Mouse (Mus musculus) mature B cell (primary cell): ENCODE results near the gene Pdia3.
"Not testable (repeated sequence)": the region's sequence is repeated elsewhere in the genome, so short reads cannot be mapped to it uniquely, and the experiment has no call there.

ENCODE experiments used
- in situ Hi-C: fragments of 300-500 bp; cut with MboI; formaldehyde crosslinking; loops from 2 replicates; pipeline ENCODE4 v1.14.3; 2019

Gene Pdia3

GRCm38 (mm10) chr2:121442259-121443067 lies 28.9 kb downstream of the Pdia3 start:
- in situ Hi-C loops = no loop called here

GRCm38 (mm10) chr2:121443068-121443349 lies 29.4 kb downstream of the Pdia3 start:
- in situ Hi-C loops = no loop called here

GRCm38 (mm10) chr2:121444178-121444577 lies 30.6 kb downstream of the Pdia3 start, which contains the start of gene Ell3:
Ell3 (minus strand) TSS chr2:121444278.
- in situ Hi-C loops = no loop called here

- in situ Hi-C loops = no loop called here
Observed at GRCm38 (mm10) chr2:121445117-121445516, 31.5 kb downstream of the Pdia3 start.

- in situ Hi-C loops = no loop called here
Observed at GRCm38 (mm10) chr2:121446506-121446905, 32.9 kb downstream of the Pdia3 start.

- in situ Hi-C loops = no loop called here
Observed at GRCm38 (mm10) chr2:121447006-121447405, 33.4 kb downstream of the Pdia3 start.

- in situ Hi-C loops = no loop called here
Observed at GRCm38 (mm10) chr2:121448136-121448535, 34.6 kb downstream of the Pdia3 start.

- in situ Hi-C loops = no loop called here
Observed at GRCm38 (mm10) chr2:121448739-121449535, 35.4 kb downstream of the Pdia3 start, which contains the start of gene Serf2. Serf2 (plus strand) TSS chr2:121449195.

- in situ Hi-C loops = no loop called here
Observed at GRCm38 (mm10) chr2:121449545-121450011, 36.0 kb downstream of the Pdia3 start.

- in situ Hi-C loops = no loop called here
Observed at GRCm38 (mm10) chr2:121450093-121450492, 36.5 kb downstream of the Pdia3 start.

GRCm38 (mm10) chr2:121452361-121452760 lies 38.8 kb downstream of the Pdia3 start:
- in situ Hi-C loops = no loop called here

- in situ Hi-C loops = no loop called here
Observed at GRCm38 (mm10) chr2:121452990-121453389, 39.4 kb downstream of the Pdia3 start, which contains the start of gene Hypk. Hypk (plus strand) TSS chr2:121453290.

- in situ Hi-C loops = no loop called here
Observed at GRCm38 (mm10) chr2:121453917-121454316, 40.3 kb downstream of the Pdia3 start.

- in situ Hi-C loops = no loop called here
Observed at GRCm38 (mm10) chr2:121455534-121455933, 42.0 kb downstream of the Pdia3 start.

GRCm38 (mm10) chr2:121456692-121457642 lies 43.4 kb downstream of the Pdia3 start, which contains the start of gene Serinc4:
Serinc4 (minus strand) TSS chr2:121456781.
- in situ Hi-C loops = no loop called here

- in situ Hi-C loops = no loop called here
Observed at GRCm38 (mm10) chr2:121460071-121460470, 46.5 kb downstream of the Pdia3 start.

- in situ Hi-C loops = not testable (repeated sequence)
Observed at GRCm38 (mm10) chr2:121468982-121469381, 55.4 kb downstream of the Pdia3 start.

GRCm38 (mm10) chr2:121472783-121473182 lies 59.2 kb downstream of the Pdia3 start:
- in situ Hi-C loops = not testable (repeated sequence)

GRCm38 (mm10) chr2:121473301-121474179 lies 60.0 kb downstream of the Pdia3 start, which contains the start of gene Mfap1b:
Mfap1b (minus strand) TSS chr2:121474067.
- in situ Hi-C loops = not testable (repeated sequence)

- in situ Hi-C loops = no loop called here
Observed at GRCm38 (mm10) chr2:121474180-121474535, 60.6 kb downstream of the Pdia3 start.
